Mouse (Mus musculus) heart, embryonic 15.5 days (tissue): Measurements from ENCODE around the gene Pkmyt1. TPM values are rescaled to one million over a fixed set of nuclear protein-coding genes. Genes with fewer than 3 reads are reported as not detected.

Experiments
- ATAC-seq: fragments of 200-750 bp; cut with Nextera tagmentation; replicated peaks from 2 replicates; pipeline ENCODE4 v1.8.0; 2017; ENCODE audit warnings: low read depth, moderate TSS enrichment; ENCODE audit not compliant: insufficient number of reproducible peaks, insufficient read depth, low FRiP score
- H3K27ac ChIP-seq: fragments of 300-500 bp; sonication (generic); 2 replicates; pipeline ENCODE4 v1.5.1; 2015; ENCODE audit warnings: mild to moderate bottlenecking, inconsistent platforms
- H3K27me3 ChIP-seq: fragments of 300-500 bp; sonication (generic); 2 replicates; pipeline ENCODE4 v1.6.1; 2015; ENCODE audit warnings: inconsistent platforms
- H3K36me3 ChIP-seq: fragments of 300-500 bp; sonication (generic); 2 replicates; pipeline ENCODE4 v1.6.1; 2015; ENCODE audit warnings: mild to moderate bottlenecking, inconsistent platforms
- H3K4me1 ChIP-seq: fragments of 300-500 bp; sonication (generic); replicated peaks from 2 replicates; pipeline ENCODE4 v1.6.1; 2015; ENCODE audit warnings: inconsistent platforms
- H3K4me2 ChIP-seq: fragments of 300-500 bp; sonication (generic); 2 replicates; pipeline ENCODE4 v1.6.1; 2015; ENCODE audit warnings: inconsistent platforms, mild to moderate bottlenecking, moderate library complexity
- H3K4me3 ChIP-seq: fragments of 300-500 bp; sonication (generic); 2 replicates; pipeline ENCODE4 v1.5.1; 2015; ENCODE audit warnings: mild to moderate bottlenecking, inconsistent platforms
- H3K9ac ChIP-seq: fragments of 300-500 bp; sonication (generic); 2 replicates; pipeline ENCODE4 v1.6.1; 2015; ENCODE audit warnings: mild to moderate bottlenecking, inconsistent platforms
- H3K9me3 ChIP-seq: fragments of 300-500 bp; sonication (generic); replicated peaks from 2 replicates; pipeline ENCODE4 v1.6.1; 2016; ENCODE audit warnings: inconsistent platforms
- WGBS: fragments of 180-500 bp; shearing (Covaris S2); methylation state at CpG from one replicate; pipeline ENCODE4 v1.1.7; 2015; ENCODE audit warnings: mixed read lengths; 5-methylcytosine and 5-hydroxymethylcytosine counted together
- polyA plus RNA-seq: library from polyadenylated mRNA; unstranded; fragments of >200 nt; fragmentation: Nextera tagmentation; extraction: Ambion mirVana; gene quantifications from 2 replicates; pipeline ENCODE4 v1.2.1, GENCODE M21; 2015

Pkmyt1 gene
- polyA plus RNA-seq, 1 experiment from 2014 or later, result 22.4 TPM

DNA sequence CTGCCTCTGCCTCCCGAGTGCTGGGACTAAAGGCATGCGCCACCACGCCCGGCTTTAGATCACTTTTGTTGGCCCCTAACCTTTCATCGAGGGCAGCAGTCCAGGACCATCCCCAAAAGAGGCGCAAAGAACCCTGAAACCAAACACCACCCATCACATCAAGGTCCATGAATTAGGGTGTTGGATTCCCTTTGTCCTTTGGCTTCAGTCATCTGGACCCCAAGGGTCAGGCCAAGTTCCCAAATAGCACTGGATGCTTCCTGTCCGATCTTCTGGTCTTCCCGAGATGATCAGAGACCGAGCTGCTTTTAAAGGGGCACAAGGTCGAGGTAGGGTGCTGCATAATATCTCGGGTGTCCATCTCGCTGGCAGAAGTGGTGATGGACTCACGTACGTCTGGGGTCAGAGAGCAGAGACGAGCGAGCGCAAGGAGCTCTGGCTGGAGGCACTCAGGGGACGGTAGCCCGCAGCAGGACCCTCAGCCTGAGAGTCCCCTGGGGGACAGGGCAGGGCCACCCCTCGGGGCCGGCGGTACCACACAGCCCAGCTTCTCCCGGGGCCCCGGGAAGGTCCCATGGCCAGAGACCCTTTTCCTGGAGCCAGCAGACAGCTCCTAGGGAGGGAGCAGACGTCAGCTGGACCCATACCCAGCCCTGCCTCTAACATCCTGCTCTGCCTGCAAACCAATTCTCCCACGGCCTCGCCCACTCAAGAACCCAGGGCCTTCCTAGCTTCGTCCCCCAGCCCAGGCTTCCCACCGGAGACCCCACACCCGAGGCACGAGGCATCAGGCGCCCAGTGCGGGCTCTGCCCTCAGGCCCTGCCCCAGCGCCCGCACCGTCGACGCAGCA lies 15.4 kb downstream of the Pkmyt1 start:
- H3K9me3 ChIP-seq, result no peaks in the 10 kb centered on the region
- H3K27me3 ChIP-seq, result peaks cover 69% of the 10 kb centered on the region
- no peak overlapping the region for H3K27ac ChIP-seq
- H3K4me2 ChIP-seq, result peak overlapping the region; percentile 39
- H3K36me3 ChIP-seq, result peaks cover 3% of the 10 kb centered on the region; the same call in 1 of the 2 replicates
- H3K4me3 ChIP-seq, result peak overlapping the region; percentile 27
- H3K4me1 ChIP-seq, result peaks cover 59% of the 10 kb centered on the region
- 44% methylated on average over 38 of the region's 38 CpGs for WGBS
- no peak overlapping the region for H3K9ac ChIP-seq
- no peak for ATAC-seq

DNA sequence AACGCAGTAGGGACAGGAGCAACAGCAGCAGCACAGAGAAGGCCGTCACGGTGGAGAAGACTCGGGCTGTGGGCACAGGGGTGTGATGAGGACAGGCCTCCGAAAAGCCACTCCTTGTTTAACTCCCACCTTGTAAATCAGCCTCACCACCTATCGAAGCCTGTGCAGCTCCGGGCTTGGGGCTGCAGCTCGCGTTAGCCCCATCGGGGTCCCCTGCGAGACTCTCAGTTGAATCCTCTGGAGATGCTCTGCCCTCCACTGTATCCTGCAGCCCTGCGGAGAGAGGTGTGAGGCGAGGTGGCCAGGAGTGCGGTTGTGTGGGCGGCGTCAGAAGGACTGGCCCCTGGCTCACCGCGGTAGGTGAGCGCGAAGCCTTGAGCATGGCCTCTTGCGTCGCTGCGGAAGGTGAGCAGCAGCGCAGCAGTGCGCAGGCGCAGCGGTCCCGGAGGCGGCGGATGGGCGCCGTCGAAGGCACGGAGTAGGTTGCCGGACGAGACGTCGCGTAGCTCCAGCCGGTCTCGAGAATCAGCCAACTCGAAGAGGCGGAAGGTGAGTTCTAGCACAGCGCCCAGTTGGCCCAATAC lies 16.2 kb downstream of the Pkmyt1 start:
- Histone ChIP-seq H3K4me3 (peak overlapping the region; percentile 27), H3K9me3 (no peaks in the 10 kb centered on the region), H3K4me2 (peak overlapping the region; percentile 39), H3K4me1 (peaks cover 59% of the 10 kb centered on the region), H3K27me3 (peaks cover 76% of the 10 kb centered on the region), H3K36me3 (no peaks in the 10 kb centered on the region), H3K27ac (no peak overlapping the region), H3K9ac (no peak overlapping the region)
- 7% methylated on average over 44 of the region's 44 CpGs for WGBS
- ATAC-seq, result no peak

DNA sequence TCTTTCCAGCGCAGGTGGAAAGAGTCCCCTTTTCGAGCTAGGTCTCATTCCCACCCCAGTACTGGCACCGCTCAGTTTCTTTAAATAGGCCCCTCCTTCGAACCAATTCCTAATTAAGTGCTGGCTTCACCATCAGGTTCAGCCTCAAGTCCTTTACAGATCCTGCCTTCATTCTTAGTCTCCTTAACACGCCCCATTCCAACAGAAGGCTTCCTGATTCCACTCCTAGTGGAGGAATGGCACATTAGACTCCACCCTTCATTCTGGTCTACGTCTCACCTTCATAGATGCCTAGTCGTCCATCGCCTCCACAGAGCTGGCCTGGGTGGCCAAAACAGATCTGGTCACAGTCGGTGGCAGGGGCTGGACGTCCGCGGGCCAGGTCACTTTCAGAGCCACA lies 16.8 kb downstream of the Pkmyt1 start:
- Histone ChIP-seq H3K4me3 (peak overlapping the region; percentile 27; the same call in 1 of the 2 replicates), H3K27me3 (peaks cover 81% of the 10 kb centered on the region), H3K9ac (no peak overlapping the region), H3K9me3 (no peaks in the 10 kb centered on the region), H3K4me1 (peaks cover 59% of the 10 kb centered on the region), H3K4me2 (no peak overlapping the region; the same call in 1 of the 2 replicates), H3K36me3 (no peaks in the 10 kb centered on the region), H3K27ac (no peak overlapping the region)
- WGBS, result 56% methylated on average over 12 of the region's 12 CpGs
- no peak for ATAC-seq

DNA sequence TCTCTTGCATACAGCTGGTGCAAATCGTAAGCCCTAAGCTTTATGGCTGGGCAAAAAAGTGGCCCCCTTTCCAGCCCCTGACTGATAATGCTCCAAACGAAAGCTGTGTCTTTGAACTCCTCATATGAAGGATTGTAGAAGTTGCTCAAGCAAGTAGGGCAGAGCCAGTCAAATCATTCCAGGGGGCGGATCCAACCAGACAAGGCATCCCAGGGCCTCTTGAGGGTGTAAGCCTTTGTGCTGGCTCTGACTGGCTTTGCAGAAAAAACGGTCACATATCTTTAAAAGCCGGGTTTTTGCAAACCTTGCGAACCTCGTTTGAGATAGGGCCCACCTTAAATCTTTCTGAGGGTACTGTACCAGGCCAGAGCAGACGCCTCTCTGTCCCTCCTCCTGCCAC lies 17.9 kb downstream of the Pkmyt1 start:
- Histone ChIP-seq H3K27ac (no peak overlapping the region), H3K9me3 (no peaks in the 10 kb centered on the region), H3K27me3 (peaks cover 81% of the 10 kb centered on the region), H3K4me2 (no peak overlapping the region), H3K36me3 (no peaks in the 10 kb centered on the region), H3K4me3 (no peak overlapping the region), H3K4me1 (peaks cover 49% of the 10 kb centered on the region), H3K9ac (no peak overlapping the region)
- no peak for ATAC-seq
- WGBS, result 28% methylated on average over 8 of the region's 8 CpGs

DNA sequence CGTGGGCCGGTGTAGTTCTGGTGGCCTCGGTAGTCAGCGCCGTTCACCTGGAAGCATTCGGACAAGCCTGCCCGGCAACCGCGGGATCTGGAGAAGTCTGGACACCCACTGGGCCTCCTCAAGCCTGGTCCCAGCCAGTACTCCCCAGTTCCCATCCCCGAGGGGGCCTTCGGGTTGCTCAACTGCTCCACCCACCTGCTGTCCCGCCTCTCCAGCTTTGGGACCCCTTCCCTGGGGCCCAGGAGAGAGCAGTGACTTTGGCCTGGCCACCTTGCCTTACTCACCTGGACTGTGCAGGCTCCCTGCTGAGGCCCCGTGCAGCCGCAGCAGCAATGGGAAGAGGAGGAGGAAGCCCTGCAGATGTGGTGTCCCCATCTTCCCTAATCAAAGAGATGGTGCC lies 18.5 kb downstream of the Pkmyt1 start:
- Histone ChIP-seq H3K36me3 (no peaks in the 10 kb centered on the region), H3K27ac (no peak overlapping the region), H3K27me3 (peaks cover 79% of the 10 kb centered on the region), H3K9ac (no peak overlapping the region), H3K4me2 (peak overlapping the region; percentile 56), H3K9me3 (no peaks in the 10 kb centered on the region), H3K4me1 (peaks cover 46% of the 10 kb centered on the region), H3K4me3 (peak overlapping the region; percentile 36)
- ATAC-seq, result no peak
- 3% methylated on average over 14 of the region's 14 CpGs for WGBS

DNA sequence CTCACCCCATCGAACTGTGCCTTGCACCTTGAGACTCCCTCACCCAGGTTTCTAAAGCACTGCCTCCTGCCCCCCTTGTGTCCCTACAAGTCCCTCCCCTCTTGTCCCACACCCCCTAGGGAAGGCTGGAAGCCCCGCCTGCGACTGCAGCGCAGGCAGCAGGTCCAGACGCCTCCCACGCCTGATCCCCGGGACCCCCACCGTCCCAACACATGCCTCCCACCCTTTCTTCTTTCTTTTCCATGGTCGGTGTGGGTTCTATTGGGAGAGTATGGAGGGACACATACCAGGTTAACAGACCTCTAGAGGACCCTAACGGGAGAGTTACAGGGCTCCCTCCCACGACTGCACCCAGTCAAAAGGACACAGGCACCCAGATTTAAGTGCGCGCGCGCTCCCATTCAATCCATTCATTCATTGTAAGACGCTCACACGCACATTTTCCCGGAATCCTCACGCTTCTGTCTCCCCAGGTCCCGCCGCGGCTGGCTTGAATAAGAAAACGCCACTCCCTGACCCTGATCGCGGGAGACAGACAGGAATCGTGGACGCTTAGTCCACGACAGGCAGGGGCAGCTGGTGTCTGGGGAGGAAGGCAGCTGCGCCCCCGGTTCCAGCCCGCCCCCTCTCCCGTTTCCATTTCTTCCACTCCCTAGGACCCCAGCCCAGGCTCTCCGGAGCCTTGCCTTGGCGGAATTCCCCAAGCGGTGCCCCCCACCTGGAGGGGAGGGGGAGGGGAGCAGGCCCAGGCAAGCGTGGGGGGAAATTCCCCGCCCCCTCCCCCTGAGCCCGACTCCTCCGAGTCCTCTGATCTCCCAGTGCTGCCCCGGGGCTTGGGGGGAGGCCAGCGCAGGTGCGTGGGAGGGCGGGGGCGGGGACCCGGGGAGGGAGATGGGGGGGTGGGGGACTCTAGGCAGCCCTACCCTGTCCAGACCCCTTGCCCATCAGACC lies 19.4 kb downstream of the Pkmyt1 start, which contains the start of gene Kremen2:
Kremen2 (minus strand) TSS at position 533 of the 951 bp plus-strand sequence.
- ATAC-seq, result no peak
- no peaks in the 10 kb centered on the region for H3K36me3 ChIP-seq
- under 1% methylated on average over 37 of the region's 45 CpGs for WGBS
- peaks cover 77% of the 10 kb centered on the region for H3K27me3 ChIP-seq
- peak within 1 kb of the TSS; percentile 15; the same call in 1 of the 2 replicates for H3K9ac ChIP-seq
- no peaks in the 10 kb centered on the region for H3K9me3 ChIP-seq
- peaks cover 38% of the 10 kb centered on the region for H3K4me1 ChIP-seq
- H3K4me2 ChIP-seq, result peak within 1 kb of the TSS; percentile 56
- no peak within 1 kb of the TSS for H3K27ac ChIP-seq
- H3K4me3 ChIP-seq, result peak within 1 kb of the TSS; percentile 36

DNA sequence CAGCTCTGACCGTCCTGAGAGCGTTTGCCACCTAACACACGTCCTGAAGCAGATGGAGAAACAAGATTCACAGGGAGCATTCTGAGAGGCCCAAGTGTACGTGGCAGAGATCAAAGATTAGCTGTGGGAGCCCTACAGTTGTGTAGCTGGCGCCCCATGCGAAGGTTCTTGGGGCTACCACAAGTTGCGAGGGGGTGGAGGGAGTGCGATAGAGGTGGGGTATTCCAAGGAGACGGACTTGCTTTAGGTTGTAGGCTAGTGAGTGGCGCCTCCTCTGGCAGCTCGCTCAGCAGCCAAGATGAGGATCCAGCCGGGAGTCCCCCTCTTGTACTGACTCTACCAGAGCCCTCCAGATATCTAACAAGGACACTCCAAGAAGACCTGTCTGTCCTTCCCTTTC lies 20.2 kb downstream of the Pkmyt1 start:
- Histone ChIP-seq H3K9ac (no peak overlapping the region), H3K4me2 (peak overlapping the region; percentile 56), H3K9me3 (no peaks in the 10 kb centered on the region), H3K36me3 (0 out of 2 replicates have a peak, but pooled peaks cover 3% of the 10 kb centered on the region), H3K4me1 (peaks cover 35% of the 10 kb centered on the region), H3K27me3 (peaks cover 70% of the 10 kb centered on the region), H3K4me3 (peak overlapping the region; percentile 36; the same call in 1 of the 2 replicates), H3K27ac (no peak overlapping the region)
- no peak for ATAC-seq
- WGBS, result 6% methylated on average over 12 of the region's 12 CpGs

DNA sequence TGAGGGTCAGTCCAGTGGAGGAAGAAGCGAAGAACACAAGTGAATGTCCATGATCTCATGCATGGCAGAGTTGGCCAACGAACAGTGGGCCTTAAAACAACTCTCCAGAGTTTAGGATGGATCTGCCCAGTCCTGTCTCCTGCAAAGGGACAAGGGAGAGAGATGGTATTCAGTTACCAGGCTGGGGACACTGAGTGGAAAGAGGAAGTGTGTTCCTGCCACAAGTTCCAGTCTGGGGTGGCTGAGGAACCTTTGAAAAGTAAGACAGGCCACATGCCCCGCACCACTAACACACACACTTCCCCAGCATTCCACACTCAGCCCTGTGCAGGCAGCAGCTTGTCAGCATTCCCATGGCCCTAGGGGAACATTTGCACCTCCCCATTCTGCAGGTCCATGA lies 20.6 kb downstream of the Pkmyt1 start:
- no peaks in the 10 kb centered on the region for H3K9me3 ChIP-seq
- H3K9ac ChIP-seq, result no peak overlapping the region
- peaks cover 65% of the 10 kb centered on the region for H3K27me3 ChIP-seq
- no peak overlapping the region for H3K4me3 ChIP-seq
- H3K36me3 ChIP-seq, result peaks cover 8% of the 10 kb centered on the region; the same call in 1 of the 2 replicates
- ATAC-seq, result no peak
- no peak overlapping the region for H3K4me2 ChIP-seq
- no peak overlapping the region for H3K27ac ChIP-seq
- WGBS, result 78% methylated on average over 3 of the region's 3 CpGs
- H3K4me1 ChIP-seq, result peaks cover 34% of the 10 kb centered on the region

DNA sequence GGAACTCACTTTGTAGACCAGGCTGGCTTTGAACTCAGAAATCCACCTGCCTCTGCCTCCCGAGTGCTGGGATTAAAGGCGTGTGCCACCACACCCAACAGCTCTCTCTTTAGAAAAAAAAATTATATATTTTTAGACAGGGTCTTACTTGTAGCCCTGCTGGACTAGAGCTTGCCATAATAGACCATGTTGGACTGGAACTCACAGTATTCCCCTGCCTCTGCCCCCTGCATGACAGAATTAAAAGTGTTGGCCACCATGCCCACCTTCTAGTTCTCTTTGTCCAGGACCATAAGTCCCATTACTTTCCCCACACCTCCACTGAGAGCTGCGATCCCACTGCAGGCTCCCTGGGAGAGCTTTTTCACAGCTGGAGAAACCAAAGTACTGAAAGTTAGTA lies 21.3 kb downstream of the Pkmyt1 start:
- ATAC-seq, result no peak
- Histone ChIP-seq H3K27me3 (peaks cover 58% of the 10 kb centered on the region), H3K27ac (no peak overlapping the region), H3K4me2 (no peak overlapping the region), H3K36me3 (peaks cover 14% of the 10 kb centered on the region; the same call in 1 of the 2 replicates), H3K4me1 (peaks cover 27% of the 10 kb centered on the region), H3K4me3 (no peak overlapping the region), H3K9me3 (no peaks in the 10 kb centered on the region), H3K9ac (no peak overlapping the region)
- 75% methylated on average over 3 of the region's 3 CpGs for WGBS

DNA sequence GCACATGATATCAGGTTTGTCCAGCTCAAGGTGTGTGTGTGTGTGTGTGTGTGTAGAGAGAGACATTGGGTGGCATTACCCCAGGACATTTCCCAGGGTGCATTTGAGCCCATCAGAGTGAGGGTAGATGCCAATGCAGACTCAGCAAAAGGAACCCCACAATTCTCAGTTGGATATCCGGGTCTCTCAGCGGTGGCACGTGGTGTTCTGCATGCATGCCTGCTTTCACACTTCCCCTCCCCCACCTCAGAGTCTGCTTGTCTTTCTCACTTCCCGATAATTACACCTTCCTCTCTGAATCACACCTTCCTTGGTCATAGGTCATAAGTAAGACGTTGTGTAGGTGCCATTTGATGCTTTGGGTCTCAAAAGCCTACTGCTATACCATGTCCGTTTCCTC lies 21.9 kb downstream of the Pkmyt1 start:
- Histone ChIP-seq H3K9me3 (no peaks in the 10 kb centered on the region), H3K27ac (no peak overlapping the region)

More for the DNA sequence above, 21.9 kb downstream of the Pkmyt1 start:
- Histone ChIP-seq H3K27me3 (peaks cover 52% of the 10 kb centered on the region), H3K36me3 (peaks cover 20% of the 10 kb centered on the region; the same call in 1 of the 2 replicates), H3K4me1 (peaks cover 23% of the 10 kb centered on the region), H3K9ac (no peak overlapping the region), H3K4me2 (no peak overlapping the region), H3K4me3 (no peak overlapping the region)
- ATAC-seq, result no peak
- WGBS, result 18% methylated on average over 6 of the region's 6 CpGs
